In the genomic region with DNA sequence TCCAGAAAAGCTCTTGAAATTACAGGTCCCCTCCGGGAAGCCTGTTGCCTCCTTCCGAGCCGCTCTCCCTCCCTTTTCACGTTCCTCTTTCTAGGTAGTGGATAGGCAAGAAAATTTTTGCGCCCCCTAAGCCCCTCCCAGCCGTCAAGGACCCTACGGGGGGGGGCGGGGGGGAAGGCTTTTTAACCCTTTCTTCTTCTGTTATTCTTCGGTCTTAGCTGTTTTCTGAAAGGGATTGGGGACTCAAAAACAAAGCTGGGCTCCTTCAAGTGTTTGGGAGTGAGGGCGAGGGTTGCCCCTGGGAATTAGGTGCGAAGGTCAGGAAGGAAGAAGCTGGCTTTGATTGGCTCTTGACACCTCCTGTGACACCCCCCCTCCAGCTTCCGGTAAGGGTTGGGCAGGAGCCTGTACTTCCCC, we compare ENCODE assay signal across 8 mouse cellular contexts. TPM values are rescaled to one million over a fixed set of nuclear protein-coding genes. Genes with fewer than 3 reads are reported as not detected.
A peak's percentile ranks its signal among the peaks of the same experiment; 100 is the strongest.
DNase-seq lines count a peak whose midpoint lies in the region; ATAC-seq and TF ChIP-seq lines count a peak whose summit lies in the region.

No protein-coding gene starts in this region.

- peak overlapping the region; percentile 87 for H3K9ac ChIP-seq in liver, postnatal 0 days (replicated peaks)

- H3K4me1 ChIP-seq in forebrain, embryonic 10.5 days = peaks cover 48% of the 10 kb centered on the region
- H3K4me1 ChIP-seq in liver, postnatal 0 days (ENCODE audit: insufficient read depth) = peaks cover 19% of the 10 kb centered on the region

- H3K4me3 ChIP-seq in left cerebral cortex, adult 2 months = peak overlapping the region; percentile 90
- peak overlapping the region; percentile 72 for H3K4me3 ChIP-seq in forebrain, embryonic 10.5 days
- peak overlapping the region; percentile 78 for H3K4me3 ChIP-seq in liver, postnatal 0 days (ENCODE audit: low read depth, low read length)

- TF ChIP-seq CTCF in left cerebral cortex, adult 2 months (IDR thresholded peaks at IDR 0.05) = no peak
- no peak for TF ChIP-seq CTCF in liver, postnatal 0 days (IDR thresholded peaks at IDR 0.05; ENCODE audit: low read depth)

- H3K27me3 ChIP-seq in forebrain, embryonic 10.5 days (ENCODE audit: poor library complexity, severe bottlenecking) = peaks cover 74% of the 10 kb centered on the region
- peaks cover 24% of the 10 kb centered on the region for H3K27me3 ChIP-seq in liver, postnatal 0 days (ENCODE audit: insufficient read depth, low read length)
- peaks cover 2% of the 10 kb centered on the region; the same call in 1 of the 2 replicates for H3K27me3 ChIP-seq in splenic B cell, adult 2 months (ENCODE audit: control insufficient read depth, insufficient read depth, low read length, poor library complexity, severe bottlenecking)

- no peak for DNase-seq in left cerebral cortex, adult 2 months (ENCODE audit: extremely low spot score in 1 of 2, low spot score in 2 of 2)
- no peak for DNase-seq in left cerebral cortex, postnatal 36 days (ENCODE audit: low spot score in 2 of 2)
- no peak for DNase-seq in forebrain, embryonic 10.5 days (ENCODE audit: extremely low spot score, low spot score)
- DNase-seq in induced T-regulatory cell, adult 2 months (ENCODE audit: low read depth) = peak; percentile 43
- peak; percentile 48 for DNase-seq in liver, postnatal 0 days
- peak; percentile 18 for DNase-seq in splenic B cell, adult 2 months (ENCODE audit: low read depth, low spot score)
- no peak for DNase-seq in layer of hippocampus, adult 18-20 months (ENCODE audit: low spot score in 2 of 2)
- no peak for DNase-seq in ovary, postnatal 36 days (ENCODE audit: low spot score)

- no peak for TF ChIP-seq EP300 in liver, postnatal 0 days (IDR thresholded peaks at IDR 0.05; ENCODE audit: low read depth)

- H3K36me3 ChIP-seq in forebrain, embryonic 10.5 days (replicated peaks) = no peaks in the 10 kb centered on the region
- H3K36me3 ChIP-seq in liver, postnatal 0 days (replicated peaks; ENCODE audit: insufficient read depth, low read length) = peaks cover 2% of the 10 kb centered on the region; the same call in 1 of the 2 replicates
- H3K36me3 ChIP-seq in splenic B cell, adult 2 months (ENCODE audit: control insufficient read depth, insufficient read depth, low read length, poor library complexity, severe bottlenecking) = no peaks in the 10 kb centered on the region

- no peak for ATAC-seq in liver, postnatal 0 days

- peak overlapping the region; percentile 53; the same call in 1 of the 2 replicates for H3K27ac ChIP-seq in left cerebral cortex, adult 2 months
- no peak overlapping the region for H3K27ac ChIP-seq in forebrain, embryonic 10.5 days
- peak overlapping the region; percentile 98 for H3K27ac ChIP-seq in liver, postnatal 0 days (ENCODE audit: low read depth)

- peak overlapping the region; percentile 87 for H3K4me2 ChIP-seq in liver, postnatal 0 days (ENCODE audit: low read depth, low read length)

- intact Hi-C loops in left cerebral cortex, adult 2 months (cut with DNase I) = loop anchor here (5.0 kb wide), 2 partner anchors 155 to 210 kb away; no protein-coding TSS in a partner anchor
- intact Hi-C loops in left cerebral cortex, postnatal 36 days (cut with DNase I) = loop anchor here (5.0 to 10.0 kb wide), 5 partner anchors 60 to 525 kb away; no protein-coding TSS in a partner anchor

- under 1% methylated on average over 12 of the region's 12 CpGs for WGBS in forebrain, embryonic 10.5 days
- 3% methylated on average over 12 of the region's 12 CpGs for WGBS in liver, postnatal 0 days (ENCODE audit: insufficient replicate concordance)

- H3K9me3 ChIP-seq in forebrain, embryonic 10.5 days = no peaks in the 10 kb centered on the region
- H3K9me3 ChIP-seq in liver, postnatal 0 days (ENCODE audit: low read length) = no peaks in the 10 kb centered on the region

RNA-seq across cellular contexts. Expression of gene Fosl2, which starts 1.5 kb away (rescaled TPM):
- 10 to 100 TPM; 49.1 to 96.8 TPM for total RNA-seq in left cerebral cortex, adult 2 months (2021)
- total RNA-seq in left cerebral cortex, postnatal 36 days (2021) = 10 to 100 TPM; 41.2 to 43.3 TPM
- 0.32 and 0.60 TPM in 2 replicates for polyA plus RNA-seq in forebrain, embryonic 10.5 days (2016; fragmentation: Nextera tagmentation; extraction: Ambion mirVana)
- polyA plus RNA-seq in liver, postnatal 0 days (2015; fragmentation: Nextera tagmentation; extraction: Ambion mirVana) = 0.92 and 0.95 TPM in 2 replicates
- 10 to 100 TPM; 70.1 to 71.4 TPM for total RNA-seq in layer of hippocampus, adult 18-20 months (2021)

Comparison
In these comparisons a context has a peak if more than half of its experiments do, and no peak if none do; other contexts are left out.
1. DNase-seq: peak in induced T-regulatory cell, adult 2 months (single experiment), liver, postnatal 0 days (single experiment) and splenic B cell, adult 2 months (single experiment); none in left cerebral cortex, adult 2 months (0 of 2), left cerebral cortex, postnatal 36 days (0 of 2), forebrain, embryonic 10.5 days (single experiment), layer of hippocampus, adult 18-20 months (0 of 2) and ovary, postnatal 36 days (single experiment).
2. Peak in every context shown above with its lines, with median percentiles within 50 percentile points of each other: H3K4me3 ChIP-seq.